Mouse (Mus musculus) adrenal gland, adult 8-10 months (tissue): ENCODE results near the gene Adamts12. TPM values are rescaled to one million over a fixed set of nuclear protein-coding genes. Genes with fewer than 3 reads are reported as not detected.

Experiments used
- DNase-seq: peaks from one replicate; pipeline ENCODE4 v3.0.0; 2022
- total RNA-seq, 4 experiments: library from RNA; stranded (reverse); gene quantifications; 2 replicates each; pipeline ENCODE4 v1.2.4; 2022

The Adamts12 gene
- total RNA-seq, 4 experiments from 2014 or later, result 2.0 to 4.2 (median 2.8) TPM

DNA sequence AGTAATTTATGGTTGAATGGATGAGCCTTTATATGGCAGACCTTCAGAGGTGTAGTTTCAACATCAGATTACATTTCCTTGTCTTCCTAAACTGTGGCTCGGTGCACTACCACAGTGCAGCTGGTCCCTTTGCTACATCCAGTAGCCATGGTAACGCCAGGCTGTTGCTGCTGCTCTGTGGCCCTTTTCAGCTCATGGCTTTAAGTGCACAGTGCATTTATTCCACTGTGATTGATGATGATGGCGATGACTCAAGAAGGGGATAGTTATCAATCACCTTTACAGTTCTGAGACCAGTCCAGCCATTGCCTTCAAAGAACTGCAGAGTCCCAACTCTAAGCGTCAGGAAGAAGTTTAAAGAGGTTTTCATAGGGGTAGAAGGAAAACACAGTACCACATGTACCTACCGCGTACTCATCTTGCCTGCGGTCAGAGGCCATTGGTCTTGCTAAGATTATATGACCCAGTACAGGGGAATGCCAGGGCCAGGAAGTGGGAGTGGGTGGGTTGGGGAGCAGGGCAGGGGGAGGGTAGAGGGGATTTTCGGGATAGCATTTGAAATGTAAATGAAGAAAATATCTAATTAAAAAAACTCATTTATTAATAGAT lies 18.5 kb downstream of the Adamts12 start:
- DNase-seq, result no peak

DNA sequence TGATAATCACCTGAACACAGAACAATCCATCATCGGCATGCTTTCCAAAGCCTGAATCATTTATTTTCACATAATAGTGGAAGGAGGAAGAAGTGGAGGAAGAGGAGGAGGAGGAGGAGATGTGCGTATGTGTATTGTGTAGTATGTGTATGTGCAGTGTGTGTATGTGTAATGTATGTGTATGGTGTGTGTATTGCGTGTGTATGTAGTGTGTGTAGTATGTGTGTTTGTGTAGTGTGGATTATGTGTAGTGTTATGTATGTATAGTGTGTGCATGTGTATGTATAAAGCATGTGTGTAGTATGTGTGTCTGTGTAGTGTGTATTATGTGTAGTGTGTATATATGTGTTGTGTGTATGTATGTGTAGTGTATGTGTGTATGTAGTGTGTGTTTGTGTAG lies 19.1 kb downstream of the Adamts12 start:
- no peak for DNase-seq

DNA sequence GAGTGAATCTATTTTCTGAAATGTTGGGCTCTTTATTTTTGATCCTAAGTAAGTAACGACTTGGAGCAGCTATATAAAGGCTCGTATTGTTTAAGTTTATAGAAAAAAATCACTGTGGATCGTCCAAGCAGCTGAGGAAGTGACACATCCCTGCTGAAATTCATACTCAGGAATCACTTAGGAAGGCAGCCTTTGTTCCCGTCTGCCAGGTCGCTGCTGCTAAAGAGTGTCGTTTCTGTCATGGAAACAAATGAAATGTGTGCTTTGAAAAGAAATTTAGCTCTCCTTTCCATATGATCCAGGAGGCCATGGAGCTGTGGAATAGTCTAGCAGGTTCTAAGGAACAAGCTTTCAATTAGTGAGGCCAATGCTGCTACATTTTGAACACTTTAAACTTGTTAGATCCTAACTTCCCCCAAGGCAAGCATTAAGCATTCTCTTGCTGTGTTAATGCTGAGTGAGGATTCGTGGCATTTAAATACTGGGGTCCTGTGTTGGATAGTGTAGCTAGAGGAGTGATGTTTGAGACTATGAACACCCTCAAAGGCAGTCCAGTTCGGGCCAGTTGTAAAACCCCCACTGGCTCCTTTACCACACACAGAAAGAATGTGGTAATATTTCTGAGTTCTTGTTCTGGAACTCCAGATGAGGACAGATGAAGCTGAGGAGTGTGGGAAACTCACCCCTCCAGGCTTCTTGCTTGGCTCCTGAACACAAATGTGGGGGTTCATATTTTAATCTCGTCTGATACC lies 19.8 kb downstream of the Adamts12 start:
- no peak for DNase-seq

DNA sequence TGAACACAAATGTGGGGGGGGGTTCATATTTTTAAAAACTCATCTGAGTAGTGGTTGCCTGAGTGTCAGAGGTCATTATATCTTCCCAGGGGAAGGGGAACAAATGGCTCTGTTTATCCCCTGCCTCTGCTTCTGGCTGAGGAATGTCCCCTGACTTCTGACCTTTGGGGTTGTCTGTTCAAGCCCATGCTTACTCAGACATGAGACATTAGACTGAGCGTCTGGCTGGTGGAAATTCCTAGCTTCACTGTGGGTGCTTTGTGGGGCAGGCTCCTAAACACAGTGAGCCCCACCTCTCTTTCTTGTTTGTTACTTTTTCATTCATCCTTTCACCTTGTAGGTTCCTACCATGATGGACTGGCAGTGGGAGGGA lies 20.4 kb downstream of the Adamts12 start:
- no peak for DNase-seq

DNA sequence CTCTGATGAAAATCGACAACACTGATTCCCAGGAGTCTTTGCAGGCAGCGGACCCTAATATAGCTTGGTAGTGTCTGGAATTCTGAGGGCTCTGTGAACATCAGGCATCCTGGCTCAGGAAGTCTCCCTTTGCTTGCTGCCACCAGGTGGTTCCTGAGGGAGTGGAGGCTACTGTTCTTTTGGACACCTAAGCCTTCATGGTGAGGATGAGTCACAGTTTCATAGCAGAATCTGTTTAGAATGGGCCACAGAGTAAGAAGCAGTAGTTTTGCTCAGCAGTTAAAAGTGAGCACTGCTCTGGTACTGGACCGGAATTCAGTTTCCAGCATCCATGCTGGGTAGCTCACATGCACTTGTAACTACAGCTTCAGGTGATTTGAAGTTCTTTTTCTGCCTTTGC lies 24.9 kb downstream of the Adamts12 start:
- DNase-seq, result no peak

DNA sequence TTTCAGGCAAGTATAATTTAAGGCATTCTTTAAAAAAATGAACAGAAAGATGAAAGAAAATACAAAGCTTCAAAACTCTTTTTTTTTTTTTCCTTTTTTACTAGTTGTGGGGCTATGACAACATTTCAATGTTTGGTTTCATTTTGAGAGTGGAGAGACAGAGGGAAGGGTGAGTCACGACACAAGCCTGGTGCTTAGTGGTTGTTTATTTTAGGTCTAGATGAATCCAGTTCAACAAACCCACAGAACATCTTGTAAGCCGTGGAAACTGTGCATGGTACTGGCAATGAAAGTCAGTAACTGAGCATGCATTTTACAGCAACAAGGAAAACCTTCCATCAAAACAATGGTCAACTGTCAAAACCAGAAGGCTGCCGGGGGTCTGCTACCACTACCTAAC lies 31.0 kb downstream of the Adamts12 start:
- no peak for DNase-seq

DNA sequence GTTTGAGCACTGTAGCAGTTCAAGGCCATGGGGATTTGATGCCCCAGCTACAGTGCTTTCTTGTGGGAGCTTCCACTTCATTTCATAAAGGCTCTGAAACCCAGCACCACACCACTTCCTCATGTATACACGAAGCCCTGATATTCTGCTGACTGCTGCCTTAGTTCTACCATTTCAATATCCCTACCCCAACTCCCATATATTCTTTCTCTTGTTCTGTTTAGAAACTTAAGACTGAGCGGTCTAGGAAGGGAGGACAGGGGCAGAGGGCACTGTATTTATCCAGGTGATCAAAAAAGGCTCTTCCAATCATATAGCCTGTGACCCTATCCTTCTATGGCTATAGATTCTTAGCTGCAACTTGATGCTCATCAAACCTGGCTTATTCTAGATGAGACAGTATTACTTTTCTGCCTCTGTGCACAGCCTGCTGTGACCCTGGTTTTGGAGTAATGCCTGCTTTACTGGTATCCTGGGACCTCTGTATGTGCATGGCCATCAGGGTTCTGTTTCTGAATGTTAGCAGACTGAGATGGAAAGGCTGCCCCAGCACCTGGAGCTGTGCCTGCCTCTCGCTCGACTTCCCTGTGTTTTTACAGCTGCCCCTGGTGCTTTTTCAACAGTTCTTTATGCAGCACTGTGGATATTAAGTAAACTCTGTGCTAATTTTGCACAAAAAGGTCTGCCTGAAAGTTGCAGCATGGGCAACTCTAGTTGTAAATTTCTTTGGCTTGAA lies 33.5 kb downstream of the Adamts12 start:
- no peak for DNase-seq

DNA sequence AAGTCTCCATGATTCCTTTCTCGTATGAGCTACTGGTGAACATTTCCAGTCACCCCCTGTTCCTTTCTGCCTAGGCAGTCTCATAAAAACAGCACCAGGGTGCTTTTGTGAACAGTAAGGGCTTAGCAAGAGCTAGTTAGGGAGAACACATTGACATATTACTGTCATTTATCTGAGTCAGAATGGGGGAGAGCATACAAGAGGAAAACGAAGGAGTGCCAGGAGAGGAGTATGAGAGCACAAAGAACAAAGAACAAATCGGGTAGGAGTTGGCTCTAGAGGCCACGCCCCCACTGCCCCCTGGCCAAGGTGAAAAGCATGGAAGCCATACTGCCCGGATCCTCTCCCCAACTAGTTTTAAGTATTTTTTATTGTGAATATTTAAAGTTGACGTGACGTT lies 34.4 kb downstream of the Adamts12 start:
- DNase-seq, result no peak

DNA sequence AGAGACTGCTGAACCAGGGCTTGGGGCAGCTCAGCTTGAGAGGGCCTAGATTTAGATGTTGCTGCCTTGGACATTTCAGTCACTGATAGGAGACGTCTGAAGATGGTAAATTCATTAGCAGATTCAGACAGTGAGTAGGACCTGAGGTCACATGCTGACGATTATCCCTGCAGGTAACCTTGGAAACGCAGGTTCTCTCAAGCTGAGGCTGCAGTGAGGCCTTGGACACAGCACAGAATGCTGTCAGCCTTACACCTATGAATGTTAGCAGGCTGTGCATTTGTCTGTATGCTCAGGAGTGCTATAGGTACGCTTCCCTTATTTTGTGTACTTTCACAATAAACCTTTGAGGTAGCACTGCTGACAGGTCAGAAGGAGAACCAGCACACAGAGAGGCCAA lies 36.3 kb downstream of the Adamts12 start:
- no peak for DNase-seq

DNA sequence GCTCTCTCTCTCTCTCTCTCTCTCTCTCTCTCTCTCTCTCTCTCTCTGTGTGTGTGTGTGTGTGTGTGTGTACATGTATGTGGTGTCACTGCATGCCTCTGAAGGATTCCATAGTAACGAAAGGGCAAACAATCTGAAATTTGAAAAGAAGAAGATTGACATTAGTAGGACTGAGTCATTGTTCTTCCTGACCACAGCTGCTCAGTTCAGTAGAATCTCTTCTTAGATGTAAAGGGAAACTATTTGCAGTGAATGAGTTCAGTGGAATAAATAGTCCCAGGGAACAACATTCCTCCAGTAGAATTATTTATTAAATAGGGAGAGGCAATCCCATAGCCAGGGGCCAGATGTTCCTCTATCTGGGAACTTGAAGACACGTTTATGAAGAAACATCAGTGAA lies 40.5 kb downstream of the Adamts12 start:
- DNase-seq, result no peak

DNA sequence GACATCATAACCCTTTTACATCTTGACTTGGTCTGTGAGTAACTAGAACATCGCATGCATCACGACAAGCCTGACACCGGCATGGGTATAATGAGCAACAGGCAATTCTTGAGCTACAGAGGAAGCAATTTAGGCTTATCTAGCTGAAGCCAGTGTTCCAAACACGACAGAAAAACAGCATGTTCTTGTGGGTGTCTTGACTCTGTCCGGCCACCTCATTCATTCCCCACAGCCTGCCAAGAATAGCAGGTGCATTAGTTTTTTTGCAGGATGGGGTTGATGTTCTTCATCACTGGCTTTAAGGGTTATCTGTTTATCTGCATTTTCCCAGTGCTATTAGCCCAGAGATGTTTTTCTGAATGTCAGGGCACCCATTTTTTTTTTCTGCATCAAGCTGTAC lies 42.8 kb downstream of the Adamts12 start:
- DNase-seq, result no peak

DNA sequence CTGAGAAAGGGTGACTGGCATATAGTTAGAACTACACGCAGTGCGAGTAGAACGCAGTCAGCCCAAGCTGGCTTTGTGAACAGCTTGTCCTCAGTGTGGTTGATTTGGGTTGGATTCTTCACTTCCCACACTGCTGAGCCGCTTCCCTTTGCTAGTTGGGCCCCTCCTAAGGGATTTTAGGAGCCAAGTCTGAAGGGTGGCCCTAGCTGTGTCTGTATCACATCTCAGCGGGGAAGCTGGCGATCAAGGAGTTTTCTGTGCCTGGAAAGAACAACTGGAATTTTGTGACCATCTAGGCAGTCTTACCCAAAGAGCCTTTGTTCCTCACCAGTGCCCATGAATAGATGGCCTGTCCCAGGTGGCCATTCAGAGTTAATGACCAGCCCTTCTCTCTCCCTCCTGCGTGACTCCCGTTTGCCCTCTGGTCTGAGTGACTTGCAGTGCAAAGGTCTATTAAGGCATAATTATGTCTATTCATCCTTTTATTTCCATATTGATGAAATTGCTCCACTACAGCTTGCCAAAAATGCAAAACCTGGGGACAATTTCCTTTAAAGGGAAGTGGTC lies 50.1 kb downstream of the Adamts12 start:
- no peak for DNase-seq

DNA sequence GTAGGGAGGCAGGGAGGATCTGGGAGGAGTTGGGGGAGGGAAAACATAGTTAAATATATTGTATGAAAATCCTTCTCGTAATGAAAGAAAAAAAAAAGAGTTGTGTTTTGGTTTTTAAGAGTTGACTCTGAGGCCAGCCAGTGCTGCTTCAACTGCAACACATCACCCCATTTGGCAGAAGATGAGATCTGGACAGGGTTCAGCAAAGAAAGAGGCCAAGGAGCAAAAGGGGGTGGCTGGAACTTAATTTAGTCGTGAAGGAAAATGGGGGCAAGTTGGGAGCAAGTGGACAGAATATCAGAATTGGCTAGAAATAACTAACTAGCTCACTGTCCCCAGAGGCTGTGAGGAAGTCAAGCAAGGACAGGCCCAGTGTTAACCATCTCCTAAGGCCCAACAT lies 51.7 kb downstream of the Adamts12 start:
- DNase-seq, result peak; percentile 10

DNA sequence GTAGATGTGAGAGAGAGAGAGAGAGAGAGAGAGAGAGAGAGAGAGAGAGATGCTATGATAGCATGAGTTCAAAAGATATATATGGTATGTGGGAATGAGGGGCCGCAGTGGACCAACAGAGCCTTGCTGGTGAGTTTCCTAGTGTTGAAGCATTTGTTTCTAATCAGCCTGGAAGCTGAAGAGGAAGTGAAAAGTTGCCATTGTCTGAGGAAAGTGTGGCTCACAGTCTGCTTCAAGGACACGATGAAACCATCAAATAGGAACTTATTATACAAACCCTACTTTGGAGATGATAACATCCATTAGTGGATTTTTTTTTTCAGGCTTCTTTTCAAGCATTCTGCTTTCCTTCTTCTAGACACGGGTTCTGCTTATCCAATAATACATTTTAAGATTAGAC lies 52.3 kb downstream of the Adamts12 start:
- no peak for DNase-seq

DNA sequence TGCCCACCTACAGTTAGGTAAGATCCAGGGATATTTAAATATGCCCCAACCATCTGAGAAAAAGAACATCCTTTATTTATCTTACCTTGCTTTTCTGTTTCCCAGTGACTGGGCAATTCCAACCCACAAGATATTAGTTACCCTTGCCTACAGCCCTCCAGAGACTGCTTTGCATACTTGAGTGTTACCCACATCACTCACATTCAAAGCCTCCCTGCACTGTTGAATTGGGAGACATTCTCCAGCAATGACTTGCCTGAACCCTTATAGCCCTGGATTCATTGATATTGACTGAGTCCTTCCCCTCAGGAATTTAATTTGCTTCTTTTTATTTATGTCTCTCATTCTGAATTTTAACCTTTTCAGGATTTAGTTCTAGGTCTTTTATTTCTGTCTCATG lies 53.8 kb downstream of the Adamts12 start:
- no peak for DNase-seq

DNA sequence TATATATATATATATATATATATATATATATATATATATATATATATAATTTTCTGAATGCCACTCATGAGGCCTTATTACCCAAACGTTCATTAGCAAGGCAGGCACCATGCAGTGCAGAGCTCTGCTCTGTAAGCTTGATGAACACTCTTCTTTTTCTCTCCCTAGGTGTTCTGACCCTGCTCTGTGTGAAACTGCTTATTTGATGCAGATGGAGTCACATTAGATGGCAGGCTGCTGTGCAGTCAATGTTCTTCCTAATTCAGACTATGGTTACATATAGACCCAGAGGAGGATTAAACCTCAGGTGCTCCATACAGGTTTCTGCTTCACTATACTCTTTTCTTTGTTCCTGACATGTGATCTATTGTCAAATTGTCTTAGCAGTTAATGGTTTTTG lies 57.1 kb downstream of the Adamts12 start:
- DNase-seq, result no peak

DNA sequence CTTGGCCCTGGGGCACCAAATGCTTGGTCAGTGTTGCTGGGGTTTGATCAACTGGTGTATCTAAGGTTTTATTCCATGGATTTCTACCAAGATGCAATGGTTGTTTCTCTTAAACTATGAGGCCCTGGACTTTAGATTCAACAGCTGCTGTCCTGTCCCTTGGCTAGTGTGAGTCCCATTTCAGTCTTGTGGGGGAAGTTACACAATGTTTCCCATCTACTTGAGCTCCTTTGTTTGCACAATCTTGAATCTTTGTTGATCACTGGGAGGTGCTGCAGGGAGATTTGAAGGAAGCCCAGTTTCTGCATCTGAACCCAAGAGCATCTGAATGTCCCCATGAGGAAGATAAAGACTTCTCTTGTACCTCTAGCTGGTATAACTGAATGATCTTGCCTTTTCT lies 60.8 kb downstream of the Adamts12 start:
- no peak for DNase-seq

DNA sequence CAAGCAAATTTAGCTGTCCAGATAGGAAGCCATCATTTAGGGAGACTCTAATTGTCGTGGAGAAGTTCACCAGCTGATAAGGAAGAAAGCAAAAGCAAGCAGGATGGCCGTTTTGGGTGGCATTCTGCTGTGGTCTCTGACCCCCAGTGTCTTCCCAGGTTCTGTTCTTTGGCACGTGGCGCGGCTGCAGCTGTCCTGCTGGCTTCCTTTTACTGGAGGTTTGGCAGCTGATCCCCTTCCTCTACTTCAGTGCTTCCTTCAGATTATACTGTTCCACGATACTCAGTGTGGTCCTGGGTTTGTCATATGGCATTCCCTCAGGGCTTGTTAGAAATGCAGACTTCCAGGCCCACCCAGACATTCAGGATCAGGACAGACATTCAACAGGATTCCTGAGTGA lies 63.9 kb downstream of the Adamts12 start:
- DNase-seq, result no peak

DNA sequence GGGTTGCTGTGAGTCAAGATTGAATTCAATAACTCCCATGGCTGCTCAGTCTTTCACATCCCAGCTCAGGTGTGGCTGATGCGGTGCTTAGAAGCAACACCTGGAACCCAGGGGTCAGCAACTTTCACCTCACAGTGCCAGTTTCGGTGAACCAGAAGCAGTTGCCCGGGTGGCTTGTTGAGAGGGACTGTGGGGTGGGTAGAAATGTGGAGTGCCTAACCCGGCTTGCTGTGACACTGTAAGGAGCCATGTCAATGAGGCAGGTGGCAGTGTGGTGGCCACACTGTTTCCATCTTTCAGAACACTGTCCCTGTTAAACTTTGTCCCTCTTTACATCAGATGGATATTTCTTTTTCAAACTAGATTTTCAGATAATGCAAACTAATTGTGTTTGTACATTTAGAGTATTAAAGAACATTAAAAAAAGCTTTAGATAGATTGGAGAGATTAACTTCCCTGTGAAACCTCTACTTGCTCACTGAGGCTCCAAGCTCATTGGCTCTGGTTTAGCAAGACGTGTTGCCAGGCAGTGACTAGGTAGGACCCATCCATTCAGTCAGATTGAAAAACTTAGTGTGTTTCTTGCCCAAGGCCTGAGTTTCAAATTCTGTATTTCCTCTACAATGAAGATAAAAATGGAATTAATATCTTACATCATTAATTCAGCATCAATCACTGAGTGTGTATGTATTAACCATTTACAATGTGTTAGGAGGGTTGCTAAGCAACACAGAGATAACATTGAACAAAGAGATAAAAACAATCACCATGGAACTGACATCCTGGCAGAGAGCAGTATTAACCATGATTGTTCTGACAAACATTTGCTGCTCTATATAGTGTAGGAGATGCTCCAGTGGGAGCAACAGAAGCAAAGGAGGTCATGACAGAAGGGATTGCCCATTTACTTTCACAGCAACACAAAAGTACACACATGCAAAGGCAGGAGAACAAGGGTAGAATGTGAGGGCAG lies 68.3 kb downstream of the Adamts12 start:
- DNase-seq, result no peak

DNA sequence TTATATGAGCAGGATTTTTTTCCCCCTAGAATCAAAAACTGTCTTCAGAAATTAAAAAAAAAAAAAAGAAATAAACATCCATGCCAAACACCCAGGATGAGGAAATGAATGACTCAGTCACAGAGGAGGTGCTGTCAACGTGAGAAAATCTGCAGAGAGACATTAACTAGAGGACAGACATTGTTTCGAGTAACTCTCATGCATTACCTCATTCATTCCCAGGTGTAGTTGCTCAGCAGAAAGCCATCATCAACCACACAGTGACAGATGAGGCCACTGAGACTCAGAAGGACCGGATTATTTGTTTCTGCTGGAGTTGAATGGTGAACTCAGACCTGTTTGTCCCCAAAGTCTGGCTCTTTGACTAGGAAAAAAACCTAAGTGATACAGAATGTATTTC lies 81.0 kb downstream of the Adamts12 start:
- no peak for DNase-seq

DNA sequence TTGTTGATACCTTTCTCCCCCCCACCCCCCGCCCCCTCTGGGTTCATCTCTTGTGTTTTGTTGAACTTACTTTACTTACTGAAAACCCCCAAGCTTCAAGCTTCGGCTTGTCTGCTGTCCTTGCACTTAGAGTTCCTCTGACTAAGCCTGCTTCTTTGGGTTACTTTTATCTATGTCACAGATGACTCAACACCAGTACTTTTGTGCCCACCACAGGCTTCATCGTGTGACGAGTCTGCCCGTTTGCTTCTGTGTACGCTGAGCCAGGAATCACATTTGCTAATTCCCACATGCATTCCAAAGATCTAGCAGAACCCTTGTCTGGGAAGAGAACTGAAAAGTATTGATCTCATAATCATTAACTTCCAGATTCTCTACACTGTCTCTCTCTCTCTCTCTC lies 94.8 kb downstream of the Adamts12 start:
- no peak for DNase-seq

DNA sequence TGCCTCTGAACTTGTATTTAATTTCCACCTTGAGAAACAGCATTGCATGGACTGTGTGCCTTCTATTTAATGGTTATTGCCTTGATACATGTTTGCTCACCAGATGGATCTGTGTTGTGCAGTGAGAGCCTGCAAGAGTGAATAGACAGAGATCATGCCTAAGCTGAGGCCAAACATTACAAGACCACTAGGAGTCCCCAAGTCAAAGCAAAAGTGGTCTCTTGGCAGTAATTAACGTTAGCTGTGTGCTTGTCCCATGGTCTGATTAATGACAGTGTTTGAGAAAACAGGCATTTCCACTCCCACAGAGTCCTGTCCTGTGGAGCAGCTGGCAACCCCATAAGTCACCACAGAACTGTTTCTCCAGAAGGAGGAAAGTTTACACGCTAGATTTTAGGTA lies 96.2 kb downstream of the Adamts12 start:
- no peak for DNase-seq
